Mouse (Mus musculus) frontal cortex, adult 2 months (tissue): ENCODE data around the gene Mapk9. TPM values are rescaled to one million over a fixed set of nuclear protein-coding genes. Genes with fewer than 3 reads are reported as not detected.
"Not testable (repeated sequence)": the region's sequence is repeated elsewhere in the genome, so short reads cannot be mapped to it uniquely, and the experiment has no call there.

Experiments used
- DNase-seq, 2 experiments: peaks; one replicate each; pipeline ENCODE4 v3.0.0; 2022; ENCODE audit warnings: low spot score in 1 of 2; ENCODE audit errors: extremely low spot score in 1 of 2
- polyA plus RNA-seq: library from polyadenylated mRNA; depleted of rRNA; stranded (reverse); fragments of >200 nt; gene quantifications from 2 replicates; pipeline ENCODE4 v1.2.3, GENCODE M21; 2012; rRNA removed

The Mapk9 gene
- 127 and 129 TPM in 2 replicates for polyA plus RNA-seq

GRCm38 (mm10) chr11:49846401-49847070 is at the start of gene Mapk9:
Mapk9 (plus strand) TSS chr11:49846751.
- DNase-seq: peak; percentile 97 to 99

- no peak for DNase-seq
Observed at GRCm38 (mm10) chr11:49798931-49799330, 47.6 kb upstream of the Mapk9 start.

- no peak for DNase-seq
Observed at GRCm38 (mm10) chr11:49801516-49801915, 45.0 kb upstream of the Mapk9 start.

- DNase-seq: no peak
Observed at GRCm38 (mm10) chr11:49803801-49804200, 42.8 kb upstream of the Mapk9 start.

- DNase-seq: no peak
Observed at GRCm38 (mm10) chr11:49806218-49806617, 40.3 kb upstream of the Mapk9 start.

GRCm38 (mm10) chr11:49808946-49809345 is 37.6 kb upstream of the Mapk9 start:
- no peak for DNase-seq

- not testable (repeated sequence) for DNase-seq
Observed at GRCm38 (mm10) chr11:49810696-49811095, 35.9 kb upstream of the Mapk9 start.

GRCm38 (mm10) chr11:49811099-49811541 is 35.4 kb upstream of the Mapk9 start:
- peak in 1 of 2 experiments; percentile 41 for DNase-seq

GRCm38 (mm10) chr11:49811879-49812278 is 34.7 kb upstream of the Mapk9 start:
- no peak for DNase-seq

- peak; percentile 91 to 92 for DNase-seq
Observed at GRCm38 (mm10) chr11:49818869-49819566, 27.5 kb upstream of the Mapk9 start.

GRCm38 (mm10) chr11:49819676-49820075 is 26.9 kb upstream of the Mapk9 start:
- DNase-seq: peak; percentile 43 to 55

GRCm38 (mm10) chr11:49820928-49821327 is 25.6 kb upstream of the Mapk9 start:
- DNase-seq: no peak

- DNase-seq: no peak
Observed at GRCm38 (mm10) chr11:49821546-49821945, 25.0 kb upstream of the Mapk9 start.

- DNase-seq: no peak
Observed at GRCm38 (mm10) chr11:49822337-49822736, 24.2 kb upstream of the Mapk9 start.

GRCm38 (mm10) chr11:49824896-49825295 is 21.7 kb upstream of the Mapk9 start:
- peak in 1 of 2 experiments; percentile 71 for DNase-seq

GRCm38 (mm10) chr11:49827243-49827642 is 19.3 kb upstream of the Mapk9 start:
- no peak for DNase-seq

GRCm38 (mm10) chr11:49829176-49829745 is 17.3 kb upstream of the Mapk9 start:
- DNase-seq: no peak

- DNase-seq: no peak
Observed at GRCm38 (mm10) chr11:49831980-49832379, 14.6 kb upstream of the Mapk9 start.

- DNase-seq: no peak
Observed at GRCm38 (mm10) chr11:49832962-49833361, 13.6 kb upstream of the Mapk9 start.

- DNase-seq: no peak
Observed at GRCm38 (mm10) chr11:49834248-49834647, 12.3 kb upstream of the Mapk9 start.

- DNase-seq: no peak
Observed at GRCm38 (mm10) chr11:49835257-49835956, 11.1 kb upstream of the Mapk9 start.
